Mouse (Mus musculus): ENCODE data around the gene Rbm18. TPM values are rescaled to one million over a fixed set of nuclear protein-coding genes. Genes with fewer than 3 reads are reported as not detected.

The Rbm18 gene
- polyA plus RNA-seq, 1 experiment from 2014 or later = 23.8 TPM

GRCm38 (mm10) chr2:36104436-36104955 is 32.1 kb downstream of the Rbm18 start:
- Histone ChIP-seq H3K9ac (no peak overlapping the region), H3K4me1 (replicated peaks) (peaks cover 22% of the 10 kb centered on the region), H3K4me2 (peak overlapping the region; percentile 51), H3K9me3 (replicated peaks) (no peaks in the 10 kb centered on the region), H3K36me3 (replicated peaks) (no peaks in the 10 kb centered on the region), H3K27me3 (peaks cover 99% of the 10 kb centered on the region), H3K4me3 (replicated peaks) (peak overlapping the region; percentile 35), H3K27ac (replicated peaks) (no peak overlapping the region)
- no peak for ATAC-seq (ENCODE audit: insufficient read depth)
- WGBS (ENCODE audit: insufficient replicate concordance) = 1% methylated on average over 32 of the region's 32 CpGs

DNA sequence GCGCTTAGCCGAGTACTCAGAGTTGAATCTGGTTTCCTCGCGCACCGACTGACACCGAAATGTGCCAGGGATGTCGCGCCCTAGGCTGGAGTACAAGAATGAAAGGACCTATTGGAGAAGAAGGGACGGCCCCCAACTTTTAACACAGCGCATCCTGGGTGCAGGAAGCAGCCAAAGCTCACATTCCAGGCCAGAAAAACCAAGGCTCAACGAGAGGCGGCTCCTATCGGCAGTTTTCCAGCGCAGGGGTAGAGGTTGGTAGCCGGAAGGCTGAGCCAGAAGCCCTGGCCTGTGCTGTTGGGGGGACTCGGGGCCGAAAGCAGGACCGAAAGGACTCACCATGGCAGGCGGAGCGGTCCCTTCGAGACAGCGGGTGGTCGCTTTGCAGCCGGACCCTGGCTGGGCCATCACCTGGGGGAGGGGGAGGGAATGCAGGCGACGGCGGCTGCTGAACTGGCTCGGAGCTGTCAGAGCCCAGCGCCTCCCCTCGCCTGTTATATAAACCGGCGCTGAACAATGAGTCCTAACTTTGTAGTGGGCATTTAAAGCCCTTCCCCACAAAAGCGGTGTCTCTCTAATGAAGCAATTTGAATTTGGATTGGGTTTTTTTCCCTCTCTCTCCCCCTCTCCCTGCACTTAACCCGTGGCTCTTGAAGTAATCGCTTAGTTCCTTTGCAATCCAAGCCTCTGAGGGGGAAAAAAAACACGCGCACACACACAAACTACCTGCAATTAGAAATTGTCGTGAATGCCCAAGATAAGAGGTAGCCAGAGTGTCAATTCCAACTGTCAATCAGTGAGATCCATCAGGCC is 32.8 kb downstream of the Rbm18 start:
- no peak for ATAC-seq (ENCODE audit: insufficient read depth)

GRCm38 (mm10) chr2:36103069-36103554 is 33.5 kb downstream of the Rbm18 start:
- no peak overlapping the region for H3K4me3 ChIP-seq (replicated peaks)
- peak overlapping the region; percentile 41; the same call in 1 of the 2 replicates for H3K4me2 ChIP-seq
- no peak overlapping the region for H3K27ac ChIP-seq (replicated peaks)
- WGBS (ENCODE audit: insufficient replicate concordance) = 4% methylated on average over 21 of the region's 21 CpGs
- H3K9me3 ChIP-seq (replicated peaks) = no peaks in the 10 kb centered on the region
- H3K9ac ChIP-seq = no peak overlapping the region
- ATAC-seq (ENCODE audit: insufficient read depth) = no peak
- H3K36me3 ChIP-seq (replicated peaks) = no peaks in the 10 kb centered on the region
- H3K27me3 ChIP-seq = peaks cover 100% of the 10 kb centered on the region
- peaks cover 22% of the 10 kb centered on the region for H3K4me1 ChIP-seq (replicated peaks)

More for the DNA sequence above, 32.8 kb downstream of the Rbm18 start:
- H3K27me3 ChIP-seq = peaks cover 100% of the 10 kb centered on the region
- no peaks in the 10 kb centered on the region for H3K36me3 ChIP-seq (replicated peaks)
- H3K4me1 ChIP-seq (replicated peaks) = peaks cover 22% of the 10 kb centered on the region
- under 1% methylated on average over 38 of the region's 38 CpGs for WGBS (ENCODE audit: insufficient replicate concordance)
- H3K27ac ChIP-seq (replicated peaks) = no peak overlapping the region
- no peaks in the 10 kb centered on the region for H3K9me3 ChIP-seq (replicated peaks)
- H3K9ac ChIP-seq = no peak overlapping the region
- H3K4me3 ChIP-seq (replicated peaks) = peak overlapping the region; percentile 35
- peak overlapping the region; percentile 41 for H3K4me2 ChIP-seq

DNA sequence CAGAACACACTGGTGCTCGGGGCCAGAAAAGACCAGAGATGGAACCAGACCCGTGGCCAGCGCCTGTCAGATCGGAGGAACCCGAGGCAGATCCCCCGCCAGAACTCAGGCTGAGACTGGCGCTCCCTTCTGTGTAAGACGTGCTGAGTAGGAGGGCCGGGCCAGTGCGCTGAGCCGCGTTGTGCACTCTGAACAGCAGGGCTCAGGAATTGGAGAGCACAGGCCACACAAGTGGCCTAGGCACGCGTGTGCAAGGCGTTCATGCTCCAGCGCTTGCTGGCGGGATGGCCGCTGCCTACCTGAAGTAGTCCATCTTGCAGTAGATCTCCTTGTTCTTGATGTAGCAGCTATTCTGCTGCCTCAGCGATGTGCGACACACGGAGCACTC is 34.0 kb downstream of the Rbm18 start:
- no peak for ATAC-seq (ENCODE audit: insufficient read depth)
- 3% methylated on average over 21 of the region's 21 CpGs for WGBS (ENCODE audit: insufficient replicate concordance)
- Histone ChIP-seq H3K4me3 (replicated peaks) (no peak overlapping the region), H3K4me1 (replicated peaks) (peaks cover 22% of the 10 kb centered on the region), H3K4me2 (peak overlapping the region; percentile 33; the same call in 1 of the 2 replicates), H3K9me3 (replicated peaks) (no peaks in the 10 kb centered on the region), H3K27me3 (peaks cover 100% of the 10 kb centered on the region), H3K27ac (replicated peaks) (no peak overlapping the region), H3K36me3 (replicated peaks) (no peaks in the 10 kb centered on the region), H3K9ac (no peak overlapping the region)

DNA sequence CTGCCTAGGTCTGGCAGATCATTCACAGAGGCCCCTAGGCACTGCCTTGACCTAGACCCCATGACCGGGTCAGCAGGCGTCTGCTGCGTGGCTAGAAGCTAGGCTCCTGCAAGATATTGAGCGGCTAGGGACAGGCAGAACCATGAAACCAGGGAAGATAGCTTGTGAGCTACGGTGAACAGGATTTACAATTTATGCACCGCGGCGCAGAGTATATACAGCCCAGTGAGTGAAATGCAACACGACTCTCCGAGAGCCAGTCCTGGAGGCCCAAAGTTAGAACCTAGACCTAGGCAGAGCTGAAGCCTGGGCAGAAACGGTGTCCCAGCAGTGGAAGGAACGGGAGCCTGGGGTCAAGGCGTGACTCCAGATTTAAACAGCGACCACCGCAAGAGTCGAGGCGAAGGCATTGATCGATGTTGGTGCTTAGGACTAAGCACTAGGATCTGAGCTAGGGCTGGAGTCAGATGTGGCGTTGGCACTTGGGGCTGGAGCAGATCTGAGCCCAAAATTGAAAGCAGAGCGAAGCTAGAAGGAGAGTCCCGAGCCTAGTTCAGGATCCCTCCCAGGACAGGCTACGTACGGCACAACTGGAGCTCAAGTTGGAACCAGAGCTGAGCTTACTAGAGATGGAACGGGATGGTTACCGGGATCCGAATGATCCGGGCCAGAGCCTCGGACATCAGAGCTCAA is 34.6 kb downstream of the Rbm18 start:
- WGBS (ENCODE audit: insufficient replicate concordance) = 7% methylated on average over 28 of the region's 28 CpGs
- H3K4me2 ChIP-seq = no peak overlapping the region
- no peak overlapping the region for H3K9ac ChIP-seq
- peaks cover 22% of the 10 kb centered on the region for H3K4me1 ChIP-seq (replicated peaks)
- no peaks in the 10 kb centered on the region for H3K36me3 ChIP-seq (replicated peaks)
- peaks cover 100% of the 10 kb centered on the region for H3K27me3 ChIP-seq
- ATAC-seq (ENCODE audit: insufficient read depth) = no peak
- no peak overlapping the region for H3K4me3 ChIP-seq (replicated peaks)
- no peak overlapping the region for H3K27ac ChIP-seq (replicated peaks)
- no peaks in the 10 kb centered on the region for H3K9me3 ChIP-seq (replicated peaks)

DNA sequence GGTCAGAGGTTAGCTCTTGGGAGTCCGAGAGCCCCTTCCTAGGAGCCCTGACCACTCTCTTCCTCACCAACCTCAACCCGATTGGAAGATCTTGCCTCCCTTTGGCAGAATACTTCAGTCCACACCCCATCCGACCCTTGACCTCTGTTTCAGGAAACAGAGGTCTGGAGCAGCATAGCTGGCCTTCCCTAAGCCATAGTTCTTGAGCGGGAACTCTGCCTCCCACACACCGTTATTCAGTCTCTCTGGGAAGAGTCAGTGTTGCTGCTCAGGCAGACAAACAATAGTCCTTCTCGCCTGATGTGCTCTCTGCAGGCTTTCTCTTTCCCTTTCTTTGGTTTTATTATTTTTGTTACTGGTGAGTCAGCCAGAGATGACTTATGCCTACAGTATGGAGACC is 36.8 kb downstream of the Rbm18 start:
- 22% methylated on average over 6 of the region's 6 CpGs for WGBS (ENCODE audit: insufficient replicate concordance)
- Histone ChIP-seq H3K4me2 (no peak overlapping the region), H3K27me3 (peaks cover 100% of the 10 kb centered on the region), H3K9me3 (replicated peaks) (no peaks in the 10 kb centered on the region), H3K9ac (no peak overlapping the region), H3K27ac (replicated peaks) (no peak overlapping the region), H3K4me3 (replicated peaks) (no peak overlapping the region), H3K4me1 (replicated peaks) (peaks cover 16% of the 10 kb centered on the region), H3K36me3 (replicated peaks) (no peaks in the 10 kb centered on the region)
- ATAC-seq (ENCODE audit: insufficient read depth) = no peak

DNA sequence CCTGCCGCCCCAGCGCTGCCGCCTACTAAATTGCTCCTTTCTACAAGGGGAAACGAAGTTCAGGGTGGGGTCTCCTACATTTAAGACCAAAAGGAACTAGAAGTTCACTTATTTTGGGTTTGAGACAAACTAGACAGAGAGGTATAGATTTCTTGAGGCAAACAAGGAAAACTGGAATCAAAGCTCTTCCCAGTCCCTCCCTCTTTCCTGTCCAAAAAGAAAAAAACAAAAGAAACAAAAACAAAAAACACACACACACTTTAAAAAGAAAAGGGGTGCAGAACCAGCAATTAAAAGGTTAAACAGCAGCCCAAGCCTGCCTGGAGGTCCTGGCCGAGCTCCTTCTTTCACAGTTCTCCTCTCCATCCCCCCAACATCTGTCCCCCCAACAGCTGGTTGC is 38.6 kb downstream of the Rbm18 start:
- H3K4me3 ChIP-seq (replicated peaks) = no peak overlapping the region
- no peak overlapping the region for H3K27ac ChIP-seq (replicated peaks)
- WGBS (ENCODE audit: insufficient replicate concordance) = 11% methylated on average over 5 of the region's 5 CpGs
- H3K9ac ChIP-seq = no peak overlapping the region
- peaks cover 5% of the 10 kb centered on the region; the same call in 1 of the 2 replicates for H3K4me1 ChIP-seq (replicated peaks)
- peaks cover 100% of the 10 kb centered on the region for H3K27me3 ChIP-seq
- no peak for ATAC-seq (ENCODE audit: insufficient read depth)
- H3K4me2 ChIP-seq = no peak overlapping the region
- H3K9me3 ChIP-seq (replicated peaks) = no peaks in the 10 kb centered on the region
- no peaks in the 10 kb centered on the region for H3K36me3 ChIP-seq (replicated peaks)

DNA sequence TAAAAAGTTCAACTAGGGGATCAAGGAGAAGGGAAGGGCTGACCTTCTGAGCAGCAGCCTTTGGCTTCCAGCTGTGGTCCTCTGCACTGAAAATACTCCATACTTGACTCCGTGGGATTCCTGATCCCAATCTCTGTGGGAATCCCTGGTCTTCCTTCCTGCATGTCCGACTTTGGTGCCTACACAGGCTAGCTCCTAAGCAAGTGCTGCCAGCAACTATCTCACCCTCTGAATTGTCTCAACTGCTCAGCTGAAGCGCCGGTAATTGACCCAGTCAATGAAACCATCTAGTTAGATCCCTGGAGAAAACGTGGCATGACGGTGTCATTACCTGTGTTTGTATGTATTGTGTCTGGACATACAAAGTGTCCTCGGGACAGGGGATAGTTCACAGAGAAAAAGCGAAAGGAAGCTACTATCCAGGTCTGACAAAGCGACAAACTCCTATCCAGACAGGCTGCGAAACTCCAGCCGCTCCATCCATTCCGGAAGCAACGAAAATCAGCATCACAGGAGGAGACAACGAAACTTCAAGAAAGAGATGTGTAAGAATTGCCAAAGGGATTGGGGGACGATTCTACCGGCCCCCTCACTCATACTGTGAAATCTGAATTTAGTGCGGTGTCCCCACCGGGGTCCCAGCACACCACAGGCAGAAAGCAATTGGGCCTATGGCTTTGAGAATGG is 39.3 kb downstream of the Rbm18 start:
- 7% methylated on average over 18 of the region's 18 CpGs for WGBS (ENCODE audit: insufficient replicate concordance)
- H3K4me2 ChIP-seq = no peak overlapping the region
- H3K4me3 ChIP-seq (replicated peaks) = no peak overlapping the region
- no peaks in the 10 kb centered on the region for H3K9me3 ChIP-seq (replicated peaks)
- H3K27ac ChIP-seq (replicated peaks) = no peak overlapping the region
- no peak for ATAC-seq (ENCODE audit: insufficient read depth)
- no peaks in the 10 kb centered on the region for H3K4me1 ChIP-seq (replicated peaks)
- peaks cover 100% of the 10 kb centered on the region for H3K27me3 ChIP-seq
- no peaks in the 10 kb centered on the region for H3K36me3 ChIP-seq (replicated peaks)
- no peak overlapping the region for H3K9ac ChIP-seq

- Histone ChIP-seq H3K27ac (replicated peaks) (no peak overlapping the region), H3K4me3 (replicated peaks) (no peak overlapping the region), H3K9me3 (replicated peaks) (no peaks in the 10 kb centered on the region), H3K9ac (no peak overlapping the region), H3K36me3 (replicated peaks) (no peaks in the 10 kb centered on the region), H3K4me1 (replicated peaks) (peaks cover 15% of the 10 kb centered on the region), H3K27me3 (peaks cover 100% of the 10 kb centered on the region), H3K4me2 (no peak overlapping the region)
- WGBS (ENCODE audit: insufficient replicate concordance) = 8% methylated on average over 31 of the region's 31 CpGs
- ATAC-seq (ENCODE audit: insufficient read depth) = no peak
Measured at GRCm38 (mm10) chr2:36093914-36094475, 42.6 kb downstream of the Rbm18 start.

DNA sequence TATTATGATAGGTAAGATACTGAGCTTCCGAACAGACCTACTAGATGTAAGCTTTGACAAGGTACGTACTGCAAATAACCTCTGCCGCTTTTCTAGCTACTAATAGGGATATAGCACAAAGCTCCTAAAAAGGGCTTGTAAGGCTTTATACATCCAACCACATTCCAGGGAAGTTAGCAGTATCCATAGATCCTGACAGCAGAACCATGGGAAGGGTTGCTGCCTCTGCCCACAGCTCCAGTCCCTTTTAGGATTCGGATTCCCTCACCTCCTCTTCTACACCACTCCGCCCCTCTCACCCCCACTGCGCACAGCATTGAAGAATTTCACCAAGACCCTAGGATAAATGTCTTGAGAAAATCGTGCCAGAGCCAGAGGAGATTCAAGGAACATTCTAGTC is 43.3 kb downstream of the Rbm18 start:
- Histone ChIP-seq H3K4me2 (no peak overlapping the region), H3K36me3 (replicated peaks) (no peaks in the 10 kb centered on the region), H3K4me1 (replicated peaks) (peaks cover 15% of the 10 kb centered on the region), H3K4me3 (replicated peaks) (no peak overlapping the region), H3K27me3 (peaks cover 99% of the 10 kb centered on the region), H3K9ac (no peak overlapping the region), H3K9me3 (replicated peaks) (no peaks in the 10 kb centered on the region), H3K27ac (replicated peaks) (no peak overlapping the region)
- no peak for ATAC-seq (ENCODE audit: insufficient read depth)
- 30% methylated on average over 7 of the region's 7 CpGs for WGBS (ENCODE audit: insufficient replicate concordance)
